Mouse (Mus musculus) cortical plate, adult 2 months (tissue): ENCODE data around the gene Fars2. TPM values are rescaled to one million over a fixed set of nuclear protein-coding genes. Genes with fewer than 3 reads are reported as not detected.

Experiments used
- H3K27ac ChIP-seq: fragments of 200-500 bp; 2 replicates; pipeline ENCODE4 v1.5.1; 2012; ENCODE audit warnings: low read length, control low read depth, inconsistent platforms; ENCODE audit not compliant: insufficient read depth
- H3K4me1 ChIP-seq: fragments of 200-500 bp; 2 replicates; pipeline ENCODE4 v1.6.1; 2011; ENCODE audit warnings: low read length; ENCODE audit not compliant: control insufficient read depth, insufficient read depth
- H3K4me3 ChIP-seq: fragments of 200-500 bp; 2 replicates; pipeline ENCODE4 v1.5.1; 2011; ENCODE audit warnings: mild to moderate bottlenecking, low read length, control low read depth; ENCODE audit not compliant: insufficient read depth
- CTCF ChIP-seq: fragments of 200-500 bp; IDR thresholded peaks from 2 replicates; pipeline ENCODE4 v1.5.1; 2011; ENCODE audit warnings: mild to moderate bottlenecking, control low read depth, low read length; ENCODE audit not compliant: insufficient read depth; ENCODE audit errors: extremely low read depth
- POLR2A ChIP-seq: fragments of 200-500 bp; IDR thresholded peaks from 2 replicates; pipeline ENCODE4 v1.6.1; 2011; ENCODE audit warnings: mild to moderate bottlenecking, low read length, control low read depth; ENCODE audit not compliant: insufficient read depth; ENCODE audit errors: extremely low read depth
- polyA plus RNA-seq: library from polyadenylated mRNA; depleted of rRNA; stranded (reverse); fragments of >200 nt; gene quantifications from 2 replicates; pipeline ENCODE4 v1.2.3, GENCODE M21; 2012

Gene Fars2
- polyA plus RNA-seq, 1 experiment: 33.1 TPM

- H3K4me3 ChIP-seq: no peak overlapping the region
- H3K4me1 ChIP-seq: no peaks in the 10 kb centered on the region; the same call in 1 of the 2 replicates
- H3K27ac ChIP-seq: no peak overlapping the region
- TF ChIP-seq CTCF (no peak), POLR2A (no peak)
Observed at GRCm38 (mm10) chr13:36466515-36466921, 349.3 kb downstream of the Fars2 start.

- TF ChIP-seq CTCF: no peak
- H3K4me1 ChIP-seq: no peaks in the 10 kb centered on the region; the same call in 1 of the 2 replicates
- no peak overlapping the region for H3K4me3 ChIP-seq
- H3K27ac ChIP-seq: no peak overlapping the region
Observed at GRCm38 (mm10) chr13:36467849-36468248, 350.6 kb downstream of the Fars2 start.

- TF ChIP-seq POLR2A (no peak), CTCF (no peak)
- H3K4me3 ChIP-seq: no peak overlapping the region
- H3K27ac ChIP-seq: no peak overlapping the region
- no peaks in the 10 kb centered on the region; the same call in 1 of the 2 replicates for H3K4me1 ChIP-seq
Observed at GRCm38 (mm10) chr13:36468963-36469362, 351.8 kb downstream of the Fars2 start.

GRCm38 (mm10) chr13:36469412-36470125 lies 352.4 kb downstream of the Fars2 start:
- H3K27ac ChIP-seq: no peak overlapping the region
- no peaks in the 10 kb centered on the region; the same call in 1 of the 2 replicates for H3K4me1 ChIP-seq
- no peak for TF ChIP-seq CTCF
- H3K4me3 ChIP-seq: no peak overlapping the region

- Histone ChIP-seq H3K4me3 (no peak overlapping the region), H3K27ac (no peak overlapping the region), H3K4me1 (no peaks in the 10 kb centered on the region)
- TF ChIP-seq CTCF (no peak), POLR2A (no peak)
Observed at GRCm38 (mm10) chr13:36477648-36478047, 360.4 kb downstream of the Fars2 start.

GRCm38 (mm10) chr13:36478243-36478642 lies 361.0 kb downstream of the Fars2 start:
- Histone ChIP-seq H3K4me3 (no peak overlapping the region), H3K27ac (no peak overlapping the region), H3K4me1 (no peaks in the 10 kb centered on the region)
- TF ChIP-seq POLR2A (no peak), CTCF (no peak)

GRCm38 (mm10) chr13:36480101-36480500 lies 362.9 kb downstream of the Fars2 start:
- Histone ChIP-seq H3K4me3 (no peak overlapping the region), H3K4me1 (no peaks in the 10 kb centered on the region), H3K27ac (no peak overlapping the region)
- TF ChIP-seq POLR2A (no peak), CTCF (no peak)

GRCm38 (mm10) chr13:36484391-36484790 lies 367.2 kb downstream of the Fars2 start:
- TF ChIP-seq CTCF: no peak
- TF ChIP-seq POLR2A: no peak
- Histone ChIP-seq H3K4me3 (no peak overlapping the region), H3K4me1 (no peaks in the 10 kb centered on the region), H3K27ac (no peak overlapping the region)

- Histone ChIP-seq H3K4me1 (peaks cover 3% of the 10 kb centered on the region), H3K4me3 (no peak overlapping the region), H3K27ac (no peak overlapping the region)
- TF ChIP-seq POLR2A: no peak
- TF ChIP-seq CTCF: no peak
Observed at GRCm38 (mm10) chr13:36486756-36487155, 369.5 kb downstream of the Fars2 start.

GRCm38 (mm10) chr13:36489365-36489764 lies 372.2 kb downstream of the Fars2 start:
- Histone ChIP-seq H3K27ac (no peak overlapping the region), H3K4me1 (peaks cover 14% of the 10 kb centered on the region), H3K4me3 (no peak overlapping the region)
- no peak for TF ChIP-seq POLR2A
- no peak for TF ChIP-seq CTCF
